Comparison of ENCODE assay signal across 12 mouse cellular contexts in genomic region chr6:124717968-124718367, GRCm38 (mm10). TPM values are rescaled to one million over a fixed set of nuclear protein-coding genes. Genes with fewer than 3 reads are reported as not detected.
DNase-seq lines count a peak whose midpoint lies in the region; ATAC-seq and TF ChIP-seq lines count a peak whose summit lies in the region.
"Had no signal": no experiment of that assay in that cellular context is flagged by ENCODE, and none has a peak within 500 bp of the region (broad histone marks: within the 10 kb centered on the region; RNA-seq: fewer than 3 reads in every experiment).

No protein-coding gene starts in this region.

- H3K27me3 ChIP-seq in hindbrain, embryonic 10.5 days (ENCODE audit: insufficient read depth, poor library complexity, severe bottlenecking): no peaks in the 10 kb centered on the region
- no peaks in the 10 kb centered on the region for H3K27me3 ChIP-seq in hindbrain, postnatal 0 days (ENCODE audit: insufficient read depth, low read length)
- H3K27me3 ChIP-seq in lung, postnatal 0 days (replicated peaks; ENCODE audit: insufficient read depth, low read length): no peaks in the 10 kb centered on the region
- H3K27me3 ChIP-seq in intestine, embryonic 14.5 days (replicated peaks; ENCODE audit: control insufficient read depth, insufficient read depth, low read length): no peaks in the 10 kb centered on the region
- no peaks in the 10 kb centered on the region for H3K27me3 ChIP-seq in stomach, postnatal 0 days (ENCODE audit: control insufficient read depth, insufficient read depth, low read length)
- no peaks in the 10 kb centered on the region for H3K27me3 ChIP-seq in midbrain, embryonic 15.5 days (replicated peaks)
- H3K27me3 ChIP-seq: megakaryocyte, embryonic 14.5 days had no signal

- H3K27ac ChIP-seq in hindbrain, embryonic 10.5 days: peak overlapping the region; percentile 79
- H3K27ac ChIP-seq in hindbrain, postnatal 0 days: no peak overlapping the region
- H3K27ac ChIP-seq in lung, postnatal 0 days (ENCODE audit: low read length): peak overlapping the region; percentile 86
- peak overlapping the region; percentile 83 for H3K27ac ChIP-seq in intestine, embryonic 14.5 days (ENCODE audit: low read depth)
- peak overlapping the region; percentile 95 for H3K27ac ChIP-seq in stomach, postnatal 0 days (replicated peaks)
- no peak overlapping the region for H3K27ac ChIP-seq in midbrain, embryonic 15.5 days

- no peaks in the 10 kb centered on the region for H3K9me3 ChIP-seq in hindbrain, embryonic 10.5 days
- no peaks in the 10 kb centered on the region for H3K9me3 ChIP-seq in hindbrain, postnatal 0 days (ENCODE audit: low read length)
- H3K9me3 ChIP-seq in lung, postnatal 0 days (ENCODE audit: low read length): no peaks in the 10 kb centered on the region
- no peaks in the 10 kb centered on the region for H3K9me3 ChIP-seq in intestine, embryonic 14.5 days (ENCODE audit: control insufficient read depth, low read length)
- H3K9me3 ChIP-seq in stomach, postnatal 0 days (ENCODE audit: control insufficient read depth, low read length): no peaks in the 10 kb centered on the region
- no peaks in the 10 kb centered on the region for H3K9me3 ChIP-seq in midbrain, embryonic 15.5 days
- H3K9me3 ChIP-seq: megakaryocyte, embryonic 14.5 days had no signal

- no peak for TF ChIP-seq EP300 in lung, postnatal 0 days (IDR thresholded peaks at IDR 0.05)
- TF ChIP-seq EP300 in stomach, postnatal 0 days (optimal IDR thresholded peaks at IDR 0.05): no peak

- H3K4me2 ChIP-seq in hindbrain, postnatal 0 days (ENCODE audit: low read depth, low read length): no peak overlapping the region
- H3K4me2 ChIP-seq in lung, postnatal 0 days (replicated peaks; ENCODE audit: low read depth, low read length): peak overlapping the region; percentile 58
- H3K4me2 ChIP-seq in intestine, embryonic 14.5 days (ENCODE audit: low read length): peak overlapping the region; percentile 45
- H3K4me2 ChIP-seq in stomach, postnatal 0 days (replicated peaks; ENCODE audit: low read depth): peak overlapping the region; percentile 55
- no peak overlapping the region for H3K4me2 ChIP-seq in midbrain, embryonic 15.5 days

- no peak for DNase-seq in hindbrain, embryonic 10.5 days (ENCODE audit: low spot score)
- DNase-seq in hindbrain, postnatal 0 days (ENCODE audit: low spot score): no peak
- no peak for DNase-seq in lung, postnatal 0 days (ENCODE audit: low spot score)
- DNase-seq in lung, postnatal 25 days (ENCODE audit: low spot score): no peak
- no peak for DNase-seq in intestine, embryonic 14.5 days (ENCODE audit: low spot score)
- peak; percentile 60 for DNase-seq in stomach, postnatal 0 days (ENCODE audit: low spot score)
- DNase-seq in retina, postnatal 1 day: no peak
- DNase-seq: cerebellum, adult 11-12 months had no signal

- peaks cover 48% of the 10 kb centered on the region for H3K36me3 ChIP-seq in hindbrain, embryonic 10.5 days
- peaks cover 27% of the 10 kb centered on the region; the same call in 1 of the 2 replicates for H3K36me3 ChIP-seq in hindbrain, postnatal 0 days (ENCODE audit: insufficient read depth, low read length)
- peaks cover 12% of the 10 kb centered on the region; the same call in 1 of the 2 replicates for H3K36me3 ChIP-seq in lung, postnatal 0 days (ENCODE audit: insufficient read depth, low read length)
- peaks cover 42% of the 10 kb centered on the region for H3K36me3 ChIP-seq in intestine, embryonic 14.5 days (ENCODE audit: control insufficient read depth, insufficient read depth, low read length)
- H3K36me3 ChIP-seq in stomach, postnatal 0 days (ENCODE audit: control insufficient read depth, insufficient read depth, low read length): peaks cover 16% of the 10 kb centered on the region
- H3K36me3 ChIP-seq in midbrain, embryonic 15.5 days (replicated peaks): peaks cover 25% of the 10 kb centered on the region

- H3K4me3 ChIP-seq in hindbrain, embryonic 10.5 days: peak overlapping the region; percentile 39
- H3K4me3 ChIP-seq in hindbrain, postnatal 0 days (ENCODE audit: low read length): no peak overlapping the region
- H3K4me3 ChIP-seq in lung, postnatal 0 days (ENCODE audit: low read depth, low read length): peak overlapping the region; percentile 43
- H3K4me3 ChIP-seq in intestine, embryonic 14.5 days (ENCODE audit: low read depth, low read length): peak overlapping the region; percentile 37
- H3K4me3 ChIP-seq in stomach, postnatal 0 days (ENCODE audit: low read depth, low read length): peak overlapping the region; percentile 51
- H3K4me3 ChIP-seq in midbrain, embryonic 15.5 days: no peak overlapping the region
- H3K4me3 ChIP-seq: megakaryocyte, embryonic 14.5 days had no signal

- peaks cover 36% of the 10 kb centered on the region for H3K4me1 ChIP-seq in hindbrain, embryonic 10.5 days (replicated peaks)
- peaks cover 9% of the 10 kb centered on the region for H3K4me1 ChIP-seq in hindbrain, postnatal 0 days (ENCODE audit: insufficient read depth, low read length)
- peaks cover 5% of the 10 kb centered on the region; the same call in 1 of the 2 replicates for H3K4me1 ChIP-seq in lung, postnatal 0 days (ENCODE audit: insufficient read depth, low read depth, low read length)
- peaks cover 8% of the 10 kb centered on the region for H3K4me1 ChIP-seq in intestine, embryonic 14.5 days (replicated peaks; ENCODE audit: control insufficient read depth, insufficient read depth, low read length)
- H3K4me1 ChIP-seq in stomach, postnatal 0 days (replicated peaks; ENCODE audit: control insufficient read depth, insufficient read depth): peaks cover 3% of the 10 kb centered on the region; the same call in 1 of the 2 replicates
- H3K4me1 ChIP-seq in midbrain, embryonic 15.5 days: peaks cover 14% of the 10 kb centered on the region

- no peak for ATAC-seq in hindbrain, postnatal 0 days
- no peak for ATAC-seq in lung, postnatal 0 days
- ATAC-seq in intestine, embryonic 14.5 days (replicated peaks; ENCODE audit: low FRiP score, low TSS enrichment, low read depth): no peak; the same call in 1 of the 2 replicates
- ATAC-seq in stomach, postnatal 0 days (ENCODE audit: low FRiP score, low TSS enrichment): no peak
- no peak for ATAC-seq in midbrain, embryonic 15.5 days (replicated peaks)

- TF ChIP-seq CTCF in hindbrain, postnatal 0 days (IDR thresholded peaks at IDR 0.05; ENCODE audit: low read depth): no peak
- no peak for TF ChIP-seq CTCF in lung, postnatal 0 days (IDR thresholded peaks at IDR 0.05)
- no peak for TF ChIP-seq CTCF in stomach, postnatal 0 days (IDR thresholded peaks at IDR 0.05; ENCODE audit: low read depth)

- H3K9ac ChIP-seq in hindbrain, postnatal 0 days (replicated peaks; ENCODE audit: low read length): no peak overlapping the region
- peak overlapping the region; percentile 43 for H3K9ac ChIP-seq in lung, postnatal 0 days (replicated peaks; ENCODE audit: low read depth)
- peak overlapping the region; percentile 53 for H3K9ac ChIP-seq in intestine, embryonic 14.5 days (ENCODE audit: low read length)
- peak overlapping the region; percentile 77 for H3K9ac ChIP-seq in stomach, postnatal 0 days (ENCODE audit: low read length)
- H3K9ac ChIP-seq in midbrain, embryonic 15.5 days: no peak overlapping the region

- WGBS in hindbrain, embryonic 10.5 days: 77% methylated on average over 13 of the region's 13 CpGs
- WGBS in hindbrain, postnatal 0 days: 84% methylated on average over 13 of the region's 13 CpGs
- 40% methylated on average over 13 of the region's 13 CpGs for WGBS in lung, postnatal 0 days
- 68% methylated on average over 13 of the region's 13 CpGs for WGBS in intestine, embryonic 14.5 days
- WGBS in stomach, postnatal 0 days: 47% methylated on average over 13 of the region's 13 CpGs
- 89% methylated on average over 13 of the region's 13 CpGs for WGBS in midbrain, embryonic 15.5 days

RNA-seq across cellular contexts. Expression of gene Phb2, which starts 5.8 kb away (rescaled TPM):
- 410 and 445 TPM in 2 replicates for polyA plus RNA-seq in hindbrain, embryonic 10.5 days (2016; fragmentation: Nextera tagmentation; extraction: Ambion mirVana)
- 218 and 223 TPM in 2 replicates for total RNA-seq in hindbrain, postnatal 0 days (2014; rRNA removed)
- polyA plus RNA-seq in hindbrain, postnatal 0 days (2015; fragmentation: Nextera tagmentation; extraction: Ambion mirVana): 267 and 270 TPM in 2 replicates
- polyA plus RNA-seq in lung, postnatal 0 days (2015; fragmentation: Nextera tagmentation; extraction: Ambion mirVana): 162 and 169 TPM in 2 replicates
- 414 and 436 TPM in 2 replicates for polyA plus RNA-seq in intestine, embryonic 14.5 days (2014; fragmentation: Nextera tagmentation; extraction: Ambion mirVana)
- polyA plus RNA-seq in stomach, postnatal 0 days (2015; fragmentation: Nextera tagmentation; extraction: Ambion mirVana): 230 and 237 TPM in 2 replicates
- 254 and 256 TPM in 2 replicates for polyA plus RNA-seq in midbrain, embryonic 15.5 days (2015; fragmentation: Nextera tagmentation; extraction: Ambion mirVana)

RNA-seq across cellular contexts. Expression of gene Emg1, which starts 6.0 kb away (rescaled TPM):
- polyA plus RNA-seq in hindbrain, embryonic 10.5 days (2016; fragmentation: Nextera tagmentation; extraction: Ambion mirVana): 215 and 232 TPM in 2 replicates
- total RNA-seq in hindbrain, postnatal 0 days (2014; rRNA removed): 75.8 and 102 TPM in 2 replicates
- 100 and 102 TPM in 2 replicates for polyA plus RNA-seq in hindbrain, postnatal 0 days (2015; fragmentation: Nextera tagmentation; extraction: Ambion mirVana)
- 83.1 and 86.7 TPM in 2 replicates for polyA plus RNA-seq in lung, postnatal 0 days (2015; fragmentation: Nextera tagmentation; extraction: Ambion mirVana)
- polyA plus RNA-seq in intestine, embryonic 14.5 days (2014; fragmentation: Nextera tagmentation; extraction: Ambion mirVana): 248 and 249 TPM in 2 replicates
- polyA plus RNA-seq in stomach, postnatal 0 days (2015; fragmentation: Nextera tagmentation; extraction: Ambion mirVana): 93.9 and 94.8 TPM in 2 replicates
- polyA plus RNA-seq in midbrain, embryonic 15.5 days (2015; fragmentation: Nextera tagmentation; extraction: Ambion mirVana): 107 and 109 TPM in 2 replicates

RNA-seq across cellular contexts. Expression of gene Ptpn6, which starts 20.5 kb away (rescaled TPM):
- 7.9 and 8.2 TPM in 2 replicates for polyA plus RNA-seq in hindbrain, embryonic 10.5 days (2016; fragmentation: Nextera tagmentation; extraction: Ambion mirVana)
- 3.8 and 3.9 TPM in 2 replicates for total RNA-seq in hindbrain, postnatal 0 days (2014; rRNA removed)
- polyA plus RNA-seq in hindbrain, postnatal 0 days (2015; fragmentation: Nextera tagmentation; extraction: Ambion mirVana): 4.3 and 4.8 TPM in 2 replicates
- polyA plus RNA-seq in lung, postnatal 0 days (2015; fragmentation: Nextera tagmentation; extraction: Ambion mirVana): 24.0 and 27.8 TPM in 2 replicates
- polyA plus RNA-seq in intestine, embryonic 14.5 days (2014; fragmentation: Nextera tagmentation; extraction: Ambion mirVana): 11.7 and 14.1 TPM in 2 replicates
- 13.1 and 15.8 TPM in 2 replicates for polyA plus RNA-seq in stomach, postnatal 0 days (2015; fragmentation: Nextera tagmentation; extraction: Ambion mirVana)
- 3.9 and 5.6 TPM in 2 replicates for polyA plus RNA-seq in midbrain, embryonic 15.5 days (2015; fragmentation: Nextera tagmentation; extraction: Ambion mirVana)

RNA-seq across cellular contexts. Expression of gene Grcc10, which starts 23.2 kb away (rescaled TPM):
- polyA plus RNA-seq in hindbrain, embryonic 10.5 days (2016; fragmentation: Nextera tagmentation; extraction: Ambion mirVana): 446 and 555 TPM in 2 replicates
- 212 and 236 TPM in 2 replicates for total RNA-seq in hindbrain, postnatal 0 days (2014; rRNA removed)
- polyA plus RNA-seq in hindbrain, postnatal 0 days (2015; fragmentation: Nextera tagmentation; extraction: Ambion mirVana): 643 and 649 TPM in 2 replicates
- 332 and 367 TPM in 2 replicates for polyA plus RNA-seq in lung, postnatal 0 days (2015; fragmentation: Nextera tagmentation; extraction: Ambion mirVana)
- polyA plus RNA-seq in intestine, embryonic 14.5 days (2014; fragmentation: Nextera tagmentation; extraction: Ambion mirVana): 440 and 466 TPM in 2 replicates
- polyA plus RNA-seq in stomach, postnatal 0 days (2015; fragmentation: Nextera tagmentation; extraction: Ambion mirVana): 292 and 310 TPM in 2 replicates
- 668 and 674 TPM in 2 replicates for polyA plus RNA-seq in midbrain, embryonic 15.5 days (2015; fragmentation: Nextera tagmentation; extraction: Ambion mirVana)

RNA-seq across cellular contexts. Expression of gene Gm45234, which starts 37.9 kb away (rescaled TPM):
- not detected in 2 replicates for polyA plus RNA-seq in hindbrain, embryonic 10.5 days (2016; fragmentation: Nextera tagmentation; extraction: Ambion mirVana)
- 0.26 TPM in 1 of 2 replicates, not detected in the other for total RNA-seq in hindbrain, postnatal 0 days (2014; rRNA removed)
- polyA plus RNA-seq in hindbrain, postnatal 0 days (2015; fragmentation: Nextera tagmentation; extraction: Ambion mirVana): not detected in 2 replicates
- polyA plus RNA-seq in lung, postnatal 0 days (2015; fragmentation: Nextera tagmentation; extraction: Ambion mirVana): not detected in 2 replicates
- polyA plus RNA-seq in intestine, embryonic 14.5 days (2014; fragmentation: Nextera tagmentation; extraction: Ambion mirVana): not detected in 2 replicates
- polyA plus RNA-seq in stomach, postnatal 0 days (2015; fragmentation: Nextera tagmentation; extraction: Ambion mirVana): not detected in 2 replicates
- polyA plus RNA-seq in midbrain, embryonic 15.5 days (2015; fragmentation: Nextera tagmentation; extraction: Ambion mirVana): not detected in 2 replicates
- total RNA-seq: left cerebral cortex, postnatal 14 days had no signal
- polyA plus RNA-seq: heart, embryonic 14.5 days had no signal

Comparison
In these comparisons a context has a peak if more than half of its experiments do, and no peak if none do; other contexts are left out.
1. H3K27ac ChIP-seq: peak in hindbrain, embryonic 10.5 days (single experiment), lung, postnatal 0 days (single experiment), intestine, embryonic 14.5 days (single experiment) and stomach, postnatal 0 days (single experiment); none in hindbrain, postnatal 0 days (single experiment) and midbrain, embryonic 15.5 days (single experiment).
2. H3K4me3 ChIP-seq: peak in hindbrain, embryonic 10.5 days (single experiment), lung, postnatal 0 days (single experiment), intestine, embryonic 14.5 days (single experiment) and stomach, postnatal 0 days (single experiment); none in hindbrain, postnatal 0 days (single experiment) and midbrain, embryonic 15.5 days (single experiment).
3. H3K4me2 ChIP-seq: peak in lung, postnatal 0 days (single experiment), intestine, embryonic 14.5 days (single experiment) and stomach, postnatal 0 days (single experiment); none in hindbrain, postnatal 0 days (single experiment) and midbrain, embryonic 15.5 days (single experiment).
4. H3K9ac ChIP-seq: peak in lung, postnatal 0 days (single experiment), intestine, embryonic 14.5 days (single experiment) and stomach, postnatal 0 days (single experiment); none in hindbrain, postnatal 0 days (single experiment) and midbrain, embryonic 15.5 days (single experiment).